Mouse (Mus musculus) liver, embryonic 14.5 days (tissue): ENCODE data around the gene Aox4.

Experiments used
- CTCF ChIP-seq: IDR thresholded peaks from 2 replicates; pipeline ENCODE4 v1.5.1; 2016; ENCODE audit warnings: antibody characterized with exemption, low read depth, control low read depth
- EP300 ChIP-seq: IDR thresholded peaks from 2 replicates; pipeline ENCODE4 v1.6.1; 2016; ENCODE audit warnings: antibody characterized with exemption, low read depth

- TF ChIP-seq CTCF (no peak), EP300 (no peak)
These were observed 91.8 kb downstream of the Aox4 start for GRCm38 (mm10) chr1:58302015-58302414.
